Mouse (Mus musculus): ENCODE data around the gene Elane.

The Elane gene

DNA sequence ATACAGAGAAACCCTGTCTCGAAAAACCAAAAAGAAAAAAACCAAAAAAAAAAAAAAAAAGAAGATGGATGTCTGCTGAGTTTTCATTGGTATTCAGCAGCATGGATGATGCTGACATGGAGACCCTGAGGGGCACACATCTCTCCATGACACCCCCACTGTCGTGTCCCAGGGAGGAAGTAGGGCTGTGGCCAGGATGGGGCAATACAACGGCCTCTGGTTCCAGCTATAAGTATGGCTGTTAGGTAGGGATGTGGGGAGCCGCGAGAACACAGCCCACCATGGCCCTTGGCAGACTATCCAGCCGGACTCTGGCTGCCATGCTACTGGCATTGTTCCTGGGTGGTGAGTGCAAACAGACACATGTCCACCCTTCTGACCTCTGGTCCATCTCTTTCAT lies at the start of gene Elane:
Gene Elane (plus strand): TSS at position 194 of the 400 bp plus-strand sequence.
- DNase-seq (ENCODE audit: low spot score): no peak

DNA sequence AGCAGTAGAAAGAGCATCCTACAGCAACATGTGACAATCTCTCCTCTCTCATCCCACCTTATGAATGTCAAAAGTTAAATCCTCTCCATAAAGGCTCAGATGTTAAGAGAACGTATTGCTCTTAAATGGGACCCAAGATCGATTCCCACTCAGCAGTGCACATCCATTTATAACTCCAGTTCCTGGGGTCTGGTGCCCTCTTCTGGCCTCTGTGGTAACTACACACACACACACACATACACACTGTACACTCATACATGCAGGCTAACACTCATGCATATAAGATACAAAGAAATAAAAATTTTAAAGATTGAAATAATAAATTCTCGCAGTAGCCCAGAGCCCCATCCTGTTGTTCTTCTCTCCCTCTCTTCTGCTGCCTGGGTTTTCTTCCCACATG lies 49.1 kb upstream of the Elane start:
- DNase-seq (ENCODE audit: low spot score): no peak

DNA sequence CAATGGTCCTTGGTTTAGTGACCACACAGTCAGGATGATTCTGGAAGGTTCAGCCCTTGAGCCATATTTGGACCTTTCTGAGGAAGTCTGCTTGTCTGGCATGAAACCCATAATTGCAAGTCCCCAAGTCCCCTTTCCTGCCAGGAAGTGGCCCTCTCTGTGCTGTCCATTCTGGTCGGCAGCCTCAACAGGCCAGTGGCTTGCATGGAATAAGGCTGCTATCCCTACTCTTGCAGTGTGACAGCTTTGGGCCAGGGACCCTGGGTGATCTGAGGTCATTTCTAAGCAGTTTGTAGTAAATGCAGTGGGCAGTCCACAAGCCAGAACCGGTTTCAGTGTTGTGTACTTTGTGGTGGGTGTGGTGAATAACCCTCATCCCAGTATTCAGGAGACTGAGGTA lies 47.9 kb upstream of the Elane start:
- no peak for DNase-seq (ENCODE audit: low spot score)

DNA sequence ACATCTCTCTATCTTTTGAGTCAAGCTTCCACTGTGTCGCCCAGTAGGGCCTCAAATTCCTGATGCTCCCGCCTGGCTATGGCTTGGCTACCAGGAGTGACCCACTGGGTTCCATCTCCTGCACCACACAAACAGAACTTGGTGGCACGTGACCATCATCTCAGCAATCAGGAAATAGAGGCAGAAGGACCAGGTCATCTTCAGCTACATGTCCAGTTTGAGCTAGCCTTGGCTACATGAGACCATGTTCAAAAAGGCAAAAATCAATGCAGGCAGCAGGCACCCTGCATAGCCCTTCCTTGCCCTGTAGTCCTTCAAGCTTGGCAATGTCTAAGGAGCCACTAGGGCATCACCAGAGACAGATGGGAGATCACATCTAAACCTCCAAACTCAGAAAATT lies 46.0 kb upstream of the Elane start:
- no peak for DNase-seq (ENCODE audit: low spot score)

DNA sequence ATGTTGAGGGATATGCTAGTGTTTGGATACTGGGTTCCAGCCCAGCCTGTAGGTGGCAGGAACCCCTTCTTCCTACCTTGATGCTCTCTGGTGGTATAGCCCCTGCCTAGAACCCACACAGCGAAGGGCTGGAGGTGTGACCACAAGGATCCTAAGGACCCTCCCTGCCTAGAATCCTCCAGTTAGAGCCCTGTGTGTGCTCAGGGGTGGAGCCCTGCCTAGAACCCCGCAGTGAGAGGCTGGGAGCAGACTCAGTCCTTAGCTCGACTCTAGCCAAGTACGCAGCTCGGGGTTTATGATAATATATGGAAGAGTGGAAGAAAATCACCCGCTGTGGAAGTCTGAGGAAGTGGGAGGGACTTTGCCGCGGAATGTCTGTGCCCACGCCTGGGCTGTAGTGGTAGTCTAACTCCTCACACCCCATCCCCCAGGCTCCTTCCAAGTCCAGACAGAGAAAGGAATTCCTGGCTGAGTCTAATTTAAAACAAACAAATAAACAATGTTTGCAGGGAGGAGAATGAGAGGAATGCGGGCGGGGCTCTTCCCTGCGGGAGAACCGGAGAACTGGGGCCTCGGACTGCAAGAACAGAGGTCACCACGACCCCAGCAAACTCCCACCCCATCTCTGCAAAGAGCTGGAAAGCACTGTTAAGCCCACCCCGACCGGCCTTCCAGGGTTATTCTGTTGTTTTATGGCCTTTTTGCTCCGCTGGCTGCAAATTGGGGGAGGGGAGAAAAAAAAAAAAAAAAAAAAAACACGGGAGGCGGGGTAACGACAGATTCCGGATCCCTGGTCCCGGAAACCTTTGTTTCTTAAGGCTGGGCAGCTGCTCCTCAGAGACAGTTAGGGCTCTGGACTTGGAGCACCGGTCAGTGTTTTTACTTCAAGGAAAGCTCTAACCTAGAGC lies 45.1 kb upstream of the Elane start:
- DNase-seq (ENCODE audit: low spot score): peak; percentile 63

DNA sequence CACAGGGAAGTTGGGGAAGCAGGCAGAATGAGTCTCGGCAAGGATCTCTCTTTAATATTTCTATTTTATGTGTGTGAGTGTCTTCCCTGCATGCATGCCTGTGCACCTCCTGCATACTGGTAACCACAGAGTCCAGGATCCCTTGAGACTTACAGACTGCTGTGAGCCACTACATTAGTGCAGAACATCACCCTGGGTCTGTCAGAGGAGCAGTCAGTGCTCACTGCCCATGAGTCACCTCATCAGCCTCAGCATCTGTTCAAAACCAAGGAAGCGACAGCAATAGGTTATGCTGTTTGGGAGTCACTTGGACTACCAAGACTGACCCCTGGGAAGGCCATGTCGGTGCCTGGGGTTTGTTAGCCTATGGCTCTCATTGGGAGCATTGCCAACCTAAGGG lies 43.7 kb upstream of the Elane start:
- no peak for DNase-seq (ENCODE audit: low spot score)

DNA sequence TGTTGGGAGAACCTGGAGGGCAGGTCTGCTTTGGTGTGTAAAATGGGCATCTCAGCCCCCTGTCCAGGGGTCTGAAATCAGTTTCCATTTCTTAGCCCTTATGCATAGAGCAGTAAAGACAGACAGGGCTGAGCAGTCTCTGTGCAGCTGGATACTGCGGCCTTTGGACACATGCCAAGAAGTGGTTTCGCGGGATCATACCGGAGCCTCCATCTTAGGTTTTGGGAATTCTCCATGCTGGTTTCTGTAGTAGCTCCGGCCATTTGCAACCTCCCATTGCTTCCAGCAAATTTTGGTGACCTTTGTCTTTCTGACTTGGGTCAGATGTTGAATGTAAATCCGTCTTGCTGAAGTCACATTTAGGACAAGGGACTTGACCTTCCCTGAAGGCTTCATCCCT lies 42.6 kb upstream of the Elane start:
- DNase-seq (ENCODE audit: low spot score): no peak

DNA sequence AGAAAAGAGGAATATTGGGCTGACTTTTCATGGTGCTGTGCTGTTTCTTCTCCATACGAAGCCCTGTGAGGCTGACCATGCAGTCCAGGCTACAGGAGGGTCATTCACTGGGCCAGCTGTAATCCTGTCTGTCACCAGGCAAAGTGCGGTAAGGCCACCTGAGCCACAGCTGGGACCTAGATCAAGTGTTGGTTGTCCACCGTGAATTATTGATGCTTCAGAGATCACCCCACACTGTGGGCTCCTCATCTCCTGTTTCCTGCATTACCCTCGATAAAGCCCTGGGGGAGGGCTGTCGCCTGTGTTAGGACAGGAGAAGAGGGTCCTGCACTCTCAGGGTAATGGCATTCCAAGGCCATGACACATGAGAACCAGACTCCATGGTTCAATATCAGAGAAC lies 39.5 kb upstream of the Elane start:
- no peak for DNase-seq (ENCODE audit: low spot score)

DNA sequence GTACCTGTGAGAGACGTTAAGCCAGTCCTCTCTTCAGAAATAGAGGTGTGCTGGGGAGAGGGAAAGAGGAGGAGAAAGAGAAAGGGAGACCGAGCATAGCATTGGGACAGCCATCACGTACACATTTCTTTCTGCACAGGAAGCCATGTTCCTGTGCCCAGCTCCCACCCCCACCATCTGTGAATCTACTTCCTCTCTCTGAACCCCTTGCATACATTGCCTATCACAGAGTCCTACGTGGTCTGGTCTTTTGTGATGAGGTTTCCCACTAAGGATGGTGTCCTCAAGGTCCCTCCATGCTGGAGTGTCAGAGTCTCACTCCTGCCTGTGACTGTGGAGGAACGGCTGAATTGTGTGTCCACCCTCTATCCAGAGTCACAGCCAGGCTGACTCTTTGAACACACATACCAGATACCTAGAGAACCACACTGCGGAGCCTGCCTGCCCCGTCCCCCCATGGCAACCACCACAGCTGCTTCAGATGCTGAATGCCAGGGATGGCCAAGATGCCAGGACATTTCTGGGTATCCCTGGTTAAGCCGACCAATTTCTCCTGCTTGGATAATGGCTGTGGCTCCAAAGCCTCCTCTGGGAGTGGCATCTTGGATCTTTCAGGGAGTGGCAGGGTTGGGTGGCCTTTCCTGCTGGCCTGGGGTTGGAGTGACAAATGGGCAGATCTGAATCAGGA lies 36.0 kb upstream of the Elane start:
- no peak for DNase-seq (ENCODE audit: low spot score)

DNA sequence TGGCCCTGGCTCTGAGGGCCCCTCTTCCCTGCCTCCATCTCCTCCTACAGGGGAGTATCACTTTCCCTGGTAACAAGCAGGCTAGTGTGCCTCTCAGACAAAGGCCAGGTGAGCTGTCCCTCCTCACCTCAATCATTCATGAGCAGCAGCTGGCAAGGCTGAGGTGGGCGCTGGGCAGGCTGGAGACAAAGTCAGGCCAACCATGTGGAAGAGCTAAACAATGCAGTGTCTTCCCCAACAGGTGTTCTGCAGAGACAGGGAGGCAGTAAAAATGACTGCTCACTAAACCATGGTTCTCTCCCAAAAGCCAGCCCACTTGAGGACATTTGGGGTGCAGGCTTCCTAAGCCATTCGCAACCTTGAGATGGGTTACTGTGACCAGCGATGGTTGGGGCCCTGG lies 34.4 kb upstream of the Elane start:
- DNase-seq (ENCODE audit: low spot score): no peak

DNA sequence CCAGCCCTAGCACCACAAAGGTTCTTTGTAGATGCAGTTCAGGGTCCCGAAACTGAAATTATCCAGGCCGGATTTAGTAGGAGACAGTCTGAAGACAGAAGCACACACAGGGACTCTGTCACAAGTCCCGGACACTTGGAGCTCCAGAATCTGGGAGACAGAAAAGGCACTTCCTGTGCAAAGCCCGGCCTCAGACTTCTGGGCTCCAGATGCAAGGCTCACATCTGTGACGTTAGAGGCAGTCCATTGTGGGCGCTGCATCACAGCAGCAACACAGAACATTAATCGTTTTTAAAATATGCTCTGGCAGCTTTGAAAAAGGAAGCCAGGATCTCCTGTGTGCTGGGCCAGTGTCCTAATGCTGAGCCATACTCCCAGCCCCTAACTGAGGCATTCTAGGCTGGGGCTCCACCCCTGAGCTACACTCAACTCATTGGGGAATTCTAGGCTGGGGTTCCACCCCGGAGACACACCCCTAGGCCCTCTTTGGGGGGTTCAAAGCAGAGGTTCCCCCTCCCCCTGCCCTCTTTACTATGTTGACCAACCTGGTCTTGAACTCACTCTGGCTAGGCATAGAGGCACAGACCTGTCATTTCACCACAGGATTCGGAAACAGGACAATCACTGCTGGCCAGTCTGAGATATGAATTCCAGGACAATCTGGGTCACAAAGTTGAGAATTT lies 33.8 kb upstream of the Elane start:
- no peak for DNase-seq (ENCODE audit: low spot score)

DNA sequence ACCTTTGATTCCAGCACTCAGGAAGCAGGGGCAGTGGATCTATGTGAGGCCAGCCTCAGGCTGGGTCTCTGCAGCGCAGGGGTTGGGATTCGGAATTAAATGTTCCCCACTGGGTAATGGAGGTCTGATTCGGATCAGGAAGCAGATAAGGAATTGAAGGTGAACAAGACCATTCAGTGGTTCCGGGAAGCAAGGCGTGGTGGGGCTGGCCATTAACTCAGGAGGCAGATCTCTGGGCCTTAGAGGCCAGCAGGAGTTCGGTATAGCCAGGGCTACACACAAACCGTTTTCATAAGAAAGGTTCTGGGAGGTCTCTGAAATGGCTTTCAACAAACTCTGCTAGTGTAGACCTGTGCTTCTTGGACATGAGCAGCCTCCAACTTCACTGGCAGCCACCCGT lies 33.2 kb upstream of the Elane start:
- DNase-seq (ENCODE audit: low spot score): no peak

DNA sequence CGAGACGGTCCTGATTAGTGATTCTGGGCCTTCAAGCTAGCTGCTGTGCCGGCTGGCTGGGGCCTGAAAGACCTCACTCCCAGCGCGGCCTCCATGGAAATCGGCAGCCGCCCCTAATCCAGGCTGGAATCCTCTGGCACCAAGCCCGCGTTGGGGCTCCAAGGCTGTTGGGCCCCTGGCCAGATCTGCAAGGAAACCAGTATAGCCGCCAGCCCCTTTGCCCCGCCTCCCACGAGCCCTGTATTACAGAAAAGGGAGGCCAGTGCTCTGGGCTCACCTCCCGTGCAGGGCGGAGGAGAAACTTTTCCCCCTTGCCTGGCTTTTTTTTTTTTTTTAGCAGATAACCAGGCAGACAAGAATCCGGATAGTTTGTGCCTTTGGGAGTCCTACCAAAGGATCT lies 32.7 kb upstream of the Elane start:
- DNase-seq (ENCODE audit: low spot score): peak; percentile 99

DNA sequence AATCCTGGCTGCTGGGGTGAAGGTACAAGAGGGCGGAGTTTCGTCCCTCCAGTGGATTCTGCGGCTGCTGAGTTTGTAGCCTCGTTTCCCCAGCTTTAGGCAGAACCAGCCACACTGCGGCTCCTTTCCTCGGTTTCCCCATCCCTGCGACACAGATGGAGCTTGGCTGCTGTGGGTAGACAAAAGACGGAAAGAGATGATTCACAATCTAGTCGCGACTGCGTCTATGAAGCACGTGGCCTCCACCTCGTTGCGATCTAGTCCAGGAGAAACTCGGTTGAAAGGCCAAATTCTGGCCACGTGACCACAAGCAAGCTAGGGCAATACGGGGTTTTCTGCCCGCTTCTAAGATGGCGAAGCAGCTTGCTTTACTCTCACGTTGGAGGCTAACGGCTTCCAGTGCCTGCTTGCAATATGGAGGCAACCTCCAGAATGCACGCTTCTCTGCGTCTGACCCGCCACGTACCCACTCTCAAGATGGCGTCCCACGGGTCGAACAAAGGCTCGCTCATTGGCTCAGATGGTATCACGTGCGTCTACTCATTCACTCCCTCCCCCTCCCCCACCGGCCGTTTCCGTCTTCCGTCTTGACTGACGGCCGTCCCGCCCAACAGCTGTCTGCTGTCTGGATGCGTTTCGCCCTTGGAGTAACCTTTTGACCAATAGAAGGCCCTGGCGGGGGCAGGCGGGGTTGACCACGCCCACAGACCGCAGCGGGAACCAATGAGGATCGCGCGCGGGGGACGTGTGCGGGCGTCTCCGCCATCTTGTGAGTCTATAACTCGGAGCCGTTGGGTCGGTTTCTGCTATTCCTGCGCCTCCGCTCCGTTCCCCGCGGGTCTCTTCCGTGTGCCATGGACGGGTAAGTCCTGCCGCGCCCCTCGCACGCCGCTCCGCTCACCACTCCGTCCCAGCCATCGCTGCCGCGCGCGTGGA lies 31.9 kb upstream of the Elane start, which contains the start of gene Ptbp1:
Gene Ptbp1 (plus strand): TSS at position 568 of the 936 bp plus-strand sequence.
- peak; percentile 99 for DNase-seq (ENCODE audit: low spot score)

DNA sequence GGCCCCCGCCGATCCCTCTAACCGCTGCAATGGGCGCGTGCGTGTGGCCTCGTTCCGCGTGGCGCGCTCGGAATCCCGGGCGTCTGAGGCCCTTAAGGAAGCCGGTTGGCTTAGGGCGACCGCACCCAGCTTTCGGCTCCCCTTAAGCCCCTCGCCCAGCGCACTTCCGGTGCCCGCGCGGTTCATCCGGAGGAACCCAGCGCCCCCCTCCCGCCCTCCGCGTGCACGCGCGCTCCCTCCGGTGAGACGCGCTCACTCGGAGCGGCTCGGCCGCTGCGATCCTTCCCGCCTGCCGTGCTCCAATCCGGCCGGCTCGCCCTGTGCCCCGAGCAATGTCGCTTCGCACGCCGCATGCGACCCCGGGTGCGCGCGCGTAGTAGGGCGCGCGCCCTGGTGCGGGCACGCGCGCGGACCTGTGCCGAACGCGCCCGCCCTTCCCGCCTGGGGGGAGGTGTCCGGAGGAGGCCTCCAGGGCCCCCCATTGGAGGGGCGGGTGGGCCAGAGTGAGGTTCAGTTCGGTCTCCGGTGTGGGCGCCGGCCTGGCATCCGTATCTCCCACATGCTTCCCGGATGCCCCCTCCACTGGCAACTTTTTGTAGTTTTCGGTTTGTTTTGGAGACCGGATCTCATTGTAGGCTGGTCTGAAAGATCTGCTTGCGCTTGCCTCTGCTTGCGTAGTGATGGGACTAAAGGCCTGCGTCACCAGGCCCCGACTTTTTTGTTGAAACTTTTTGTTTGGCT lies 31.1 kb upstream of the Elane start:
- DNase-seq (ENCODE audit: low spot score): peak; percentile 70

DNA sequence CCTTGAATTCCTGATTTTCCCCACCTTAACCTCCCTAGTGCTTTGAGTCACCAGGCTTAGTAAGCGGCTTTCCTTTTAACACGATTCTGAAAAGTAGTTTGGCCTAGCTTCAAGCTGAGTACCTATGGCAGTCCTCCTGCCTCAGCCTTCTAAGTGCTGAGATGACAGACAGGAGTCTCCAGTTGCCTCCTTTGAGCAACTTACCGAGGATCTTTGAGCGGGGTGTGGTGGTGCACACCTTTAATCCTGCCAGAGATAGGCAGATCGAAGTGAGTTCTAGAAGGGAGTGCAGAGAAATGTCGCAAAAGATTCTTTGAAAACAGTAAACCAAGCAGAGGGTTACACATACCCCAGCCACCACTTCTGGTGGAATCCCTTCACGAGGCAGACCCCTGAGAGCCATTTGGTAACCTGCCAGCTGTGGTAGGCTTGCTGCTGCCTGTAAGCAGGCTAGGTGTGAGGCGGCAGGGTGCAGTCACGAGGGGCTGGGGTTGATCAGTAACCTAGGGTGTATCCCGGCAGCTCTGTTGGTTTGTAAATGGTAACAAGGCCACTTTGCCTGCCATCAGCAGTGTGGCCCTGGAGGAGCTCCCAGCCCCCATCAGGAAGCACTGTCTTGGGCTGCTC lies 30.4 kb upstream of the Elane start:
- no peak for DNase-seq (ENCODE audit: low spot score)

DNA sequence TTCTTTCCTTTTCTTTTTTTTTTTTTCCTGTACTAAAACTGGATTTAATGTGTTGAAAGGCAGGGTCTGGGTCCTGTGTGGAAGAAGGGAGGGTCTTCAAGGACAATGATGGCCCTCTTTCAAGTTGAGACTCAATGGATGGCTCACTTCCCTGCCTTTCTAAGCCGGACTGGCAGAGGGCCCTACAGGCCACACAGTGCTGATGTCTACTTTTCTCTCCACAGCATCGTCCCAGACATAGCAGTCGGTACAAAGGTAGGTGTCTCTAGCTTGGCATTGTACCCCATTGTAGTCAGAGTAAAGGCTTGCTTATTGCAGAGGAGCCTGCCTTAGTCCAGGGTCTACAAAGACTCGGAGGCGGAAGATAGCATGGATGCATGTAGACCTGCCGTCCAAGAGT lies 29.8 kb upstream of the Elane start:
- DNase-seq (ENCODE audit: low spot score): no peak

DNA sequence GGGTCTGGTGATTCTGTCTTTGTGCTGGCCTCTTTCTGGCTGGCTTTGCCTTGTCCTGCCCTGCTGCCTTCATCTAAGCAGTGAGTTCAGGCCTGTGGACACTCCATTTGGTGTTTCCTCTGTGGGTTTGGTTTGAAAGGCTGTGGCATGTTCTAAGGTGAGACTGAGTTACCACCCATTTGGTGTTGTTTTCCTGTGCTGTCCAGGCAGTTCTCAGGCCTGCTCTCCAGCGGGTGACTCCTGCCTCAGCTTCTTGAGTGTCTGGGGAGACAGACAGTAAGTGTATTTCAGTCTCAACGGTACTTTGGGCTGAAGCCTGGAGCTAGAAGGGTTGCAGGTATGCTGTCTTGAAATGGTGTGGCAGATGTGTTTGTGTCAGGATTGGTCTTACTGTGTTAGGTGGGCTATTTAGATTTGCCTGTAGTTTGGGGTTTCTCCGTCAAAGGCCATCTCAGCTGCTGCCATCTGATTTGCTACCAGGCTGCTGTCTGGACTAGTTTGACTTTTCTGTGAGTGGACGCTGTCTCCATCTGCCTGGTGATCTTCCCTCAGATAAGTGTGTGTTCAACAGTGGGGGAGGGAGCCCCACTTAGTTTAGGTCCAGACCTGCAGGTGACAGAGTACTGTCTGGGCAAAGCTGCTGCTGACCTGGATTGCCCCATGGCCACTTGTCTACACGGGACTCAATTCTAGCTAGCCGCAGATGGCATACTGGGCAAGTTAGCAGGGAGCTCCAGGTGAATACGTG lies 29.2 kb upstream of the Elane start:
- DNase-seq (ENCODE audit: low spot score): no peak

DNA sequence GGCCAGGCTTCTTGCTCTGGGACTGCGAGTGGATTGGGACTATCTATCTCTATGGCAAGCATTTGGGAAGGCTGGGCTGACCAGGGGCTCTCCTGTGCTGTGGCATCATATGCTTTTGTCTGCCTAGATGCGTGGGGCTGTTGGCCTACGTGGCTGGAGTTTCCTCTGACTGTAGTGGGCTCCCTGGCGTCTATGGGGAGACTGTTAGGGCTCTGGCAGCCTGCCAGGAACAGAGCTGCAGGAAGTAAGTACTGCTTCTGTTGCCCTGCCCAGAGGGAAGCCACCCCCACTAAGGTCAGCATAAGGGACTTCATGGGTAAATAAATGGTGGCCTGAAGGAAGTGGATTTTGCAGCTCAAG lies 28.6 kb upstream of the Elane start:
- no peak for DNase-seq (ENCODE audit: low spot score)

DNA sequence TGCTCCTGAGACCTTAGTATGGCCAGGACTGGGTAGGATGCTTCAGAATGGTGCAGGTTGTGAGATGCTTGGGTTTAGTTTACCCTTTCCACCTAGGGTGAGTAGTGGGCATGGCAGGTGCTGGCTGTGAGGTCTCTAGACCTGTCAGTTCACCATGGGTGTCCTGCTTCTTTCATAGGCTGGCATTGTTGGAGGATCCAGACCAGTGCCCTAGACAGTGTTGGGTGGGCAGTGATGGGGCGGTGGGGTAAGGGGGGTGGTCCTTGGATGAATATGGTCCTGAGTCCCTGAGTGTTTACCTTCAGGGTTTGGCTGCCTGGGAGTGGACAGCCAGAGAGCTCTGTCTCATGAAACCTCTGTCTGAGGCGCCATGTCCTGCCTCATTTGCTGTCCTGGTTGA lies 28.2 kb upstream of the Elane start:
- DNase-seq (ENCODE audit: low spot score): no peak

All from ovary, postnatal 36 days (tissue).